Comparison of ENCODE assay signal across 8 mouse cellular contexts in genomic region chr5:115327610-115328548, GRCm38 (mm10). TPM values are rescaled to one million over a fixed set of nuclear protein-coding genes. Genes with fewer than 3 reads are reported as not detected.
DNase-seq lines count a peak whose midpoint lies in the region; ATAC-seq and TF ChIP-seq lines count a peak whose summit lies in the region.

No protein-coding gene starts in this region.

- peak overlapping the region; percentile 88 for H3K9ac ChIP-seq in kidney, embryonic 14.5 days (ENCODE audit: low read depth, low read length)
- H3K9ac ChIP-seq in liver, adult 2 months (ENCODE audit: low read depth, low read length) = peak overlapping the region; percentile 96

- H3K4me1 ChIP-seq in kidney, embryonic 14.5 days (ENCODE audit: control insufficient read depth, insufficient read depth, low read length) = peaks cover 15% of the 10 kb centered on the region
- no peaks in the 10 kb centered on the region for H3K4me1 ChIP-seq in embryonic fibroblast, embryonic 13.5 days (ENCODE audit: control insufficient read depth, insufficient read depth, low read length)
- peaks cover 27% of the 10 kb centered on the region for H3K4me1 ChIP-seq in hindbrain, embryonic 10.5 days (replicated peaks)
- 0 out of 2 replicates have a peak, but pooled peaks cover 6% of the 10 kb centered on the region for H3K4me1 ChIP-seq in liver, adult 2 months (ENCODE audit: control insufficient read depth, insufficient read depth, low read length)

- TF ChIP-seq CTCF in embryonic fibroblast, embryonic 13.5 days (IDR thresholded peaks at IDR 0.05; ENCODE audit: borderline replicate concordance, insufficient read depth, low read length) = no peak
- no peak for TF ChIP-seq CTCF in liver, adult 2 months (IDR thresholded peaks at IDR 0.05; ENCODE audit: low read depth, low read length)

- H3K4me2 ChIP-seq in kidney, embryonic 14.5 days (replicated peaks; ENCODE audit: low read depth, low read length) = peak overlapping the region; percentile 49

- peaks cover 28% of the 10 kb centered on the region for H3K36me3 ChIP-seq in kidney, embryonic 14.5 days (ENCODE audit: control insufficient read depth, insufficient read depth, low read length)
- H3K36me3 ChIP-seq in hindbrain, embryonic 10.5 days = peaks cover 42% of the 10 kb centered on the region
- peaks cover 20% of the 10 kb centered on the region for H3K36me3 ChIP-seq in liver, adult 2 months (ENCODE audit: control insufficient read depth, insufficient read depth, low read length)

- under 1% methylated on average over 49 of the region's 55 CpGs for WGBS in kidney, embryonic 14.5 days
- 2% methylated on average over 55 of the region's 55 CpGs for WGBS in hindbrain, embryonic 10.5 days
- 2% methylated on average over 55 of the region's 55 CpGs for WGBS in liver, adult 2 months

- H3K27me3 ChIP-seq in kidney, embryonic 14.5 days (ENCODE audit: control insufficient read depth, insufficient read depth, low read length) = no peaks in the 10 kb centered on the region
- H3K27me3 ChIP-seq in hindbrain, embryonic 10.5 days (ENCODE audit: insufficient read depth, poor library complexity, severe bottlenecking) = no peaks in the 10 kb centered on the region
- no peaks in the 10 kb centered on the region for H3K27me3 ChIP-seq in liver, adult 2 months (ENCODE audit: control insufficient read depth, insufficient read depth, low read length)

- H3K27ac ChIP-seq in kidney, embryonic 14.5 days (ENCODE audit: low read depth, low read length) = peak overlapping the region; percentile 91
- H3K27ac ChIP-seq in embryonic fibroblast, embryonic 13.5 days (ENCODE audit: insufficient read depth, low read length) = 0 out of 2 replicates have a peak overlapping the region, but pooled peaks have one; percentile 1
- peak overlapping the region; percentile 98 for H3K27ac ChIP-seq in hindbrain, embryonic 10.5 days
- no peak overlapping the region for H3K27ac ChIP-seq in liver, adult 2 months (replicated peaks; ENCODE audit: insufficient read depth, low read depth, low read length)

- TF ChIP-seq POLR2A in embryonic fibroblast, embryonic 13.5 days (IDR thresholded peaks at IDR 0.05; ENCODE audit: low read depth, low read length) = no peak
- no peak for TF ChIP-seq POLR2A in liver, adult 2 months (IDR thresholded peaks at IDR 0.05; ENCODE audit: extremely low read depth, insufficient read depth, low read length)

- H3K4me3 ChIP-seq in kidney, embryonic 14.5 days (ENCODE audit: low read length) = peak overlapping the region; percentile 80
- H3K4me3 ChIP-seq in embryonic fibroblast, embryonic 13.5 days (ENCODE audit: insufficient read depth, low read length) = peak overlapping the region; percentile 77
- peak overlapping the region; percentile 100 for H3K4me3 ChIP-seq in hindbrain, embryonic 10.5 days
- peak overlapping the region; percentile 97 for H3K4me3 ChIP-seq in liver, adult 2 months (ENCODE audit: insufficient read depth, low read depth, low read length)

- no peaks in the 10 kb centered on the region for H3K9me3 ChIP-seq in kidney, embryonic 14.5 days (ENCODE audit: control insufficient read depth, low read length)
- H3K9me3 ChIP-seq in hindbrain, embryonic 10.5 days = no peaks in the 10 kb centered on the region

- DNase-seq in kidney, adult 11 months = no peak
- DNase-seq in adrenal gland, postnatal 10 days = peak; percentile 55
- peak; percentile 14 for DNase-seq in hindbrain, embryonic 10.5 days (ENCODE audit: low spot score)
- no peak for DNase-seq in liver, adult 2 months (ENCODE audit: extremely low read depth, low read depth, low spot score)
- DNase-seq in natural killer cell, adult 2 months (ENCODE audit: low spot score in 2 of 2) = peak; percentile 4 to 22
- DNase-seq in thymus, postnatal 14 days = peak; percentile 71

- peak; percentile 13 for ATAC-seq in kidney, embryonic 14.5 days (ENCODE audit: low FRiP score, low TSS enrichment)

- H3K79me2 ChIP-seq in liver, adult 2 months (ENCODE audit: control insufficient read depth, insufficient read depth, low read length) = peaks cover 29% of the 10 kb centered on the region

RNA-seq across cellular contexts. Expression of gene Srsf9, which starts 0.9 kb away (rescaled TPM):
- polyA plus RNA-seq in kidney, embryonic 14.5 days (2014; fragmentation: Nextera tagmentation; extraction: Ambion mirVana) = 320 and 334 TPM in 2 replicates
- 10 to 100 TPM; 67.1 to 70.7 TPM for total RNA-seq in adrenal gland, postnatal 10 days (2021)
- polyA plus RNA-seq in embryonic fibroblast, embryonic 13.5 days (2011; ENCODE audit: insufficient read length, low read depth, missing spikeins) = 90.7 and 96.9 TPM in 2 replicates
- polyA plus RNA-seq in hindbrain, embryonic 10.5 days (2016; fragmentation: Nextera tagmentation; extraction: Ambion mirVana) = 383 and 387 TPM in 2 replicates
- total RNA-seq in liver, adult 2 months (2014; rRNA removed) = 17.0 and 21.7 TPM in 2 replicates
- polyA plus RNA-seq in liver, adult 2 months (2012; rRNA removed) = 25.2 and 25.3 TPM in 2 replicates

RNA-seq across cellular contexts. Expression of gene Gatc, which starts 13.1 kb away (rescaled TPM):
- polyA plus RNA-seq in kidney, embryonic 14.5 days (2014; fragmentation: Nextera tagmentation; extraction: Ambion mirVana) = 35.8 and 36.9 TPM in 2 replicates
- 10 to 100 TPM; 19.1 to 20.1 TPM for total RNA-seq in adrenal gland, postnatal 10 days (2021)
- 13.6 and 18.7 TPM in 2 replicates for polyA plus RNA-seq in embryonic fibroblast, embryonic 13.5 days (2011; ENCODE audit: insufficient read length, low read depth, missing spikeins)
- 35.6 and 41.2 TPM in 2 replicates for polyA plus RNA-seq in hindbrain, embryonic 10.5 days (2016; fragmentation: Nextera tagmentation; extraction: Ambion mirVana)
- total RNA-seq in liver, adult 2 months (2014; rRNA removed) = 6.3 and 8.6 TPM in 2 replicates
- polyA plus RNA-seq in liver, adult 2 months (2012; rRNA removed) = 11.0 and 12.7 TPM in 2 replicates

RNA-seq across cellular contexts. Expression of gene Triap1, which starts 13.1 kb away (rescaled TPM):
- polyA plus RNA-seq in kidney, embryonic 14.5 days (2014; fragmentation: Nextera tagmentation; extraction: Ambion mirVana) = 56.2 and 62.2 TPM in 2 replicates
- total RNA-seq in adrenal gland, postnatal 10 days (2021) = 10 to 100 TPM; 28.5 to 30.1 TPM
- polyA plus RNA-seq in embryonic fibroblast, embryonic 13.5 days (2011; ENCODE audit: insufficient read length, low read depth, missing spikeins) = 20.4 and 20.5 TPM in 2 replicates
- polyA plus RNA-seq in hindbrain, embryonic 10.5 days (2016; fragmentation: Nextera tagmentation; extraction: Ambion mirVana) = 56.3 and 57.2 TPM in 2 replicates
- 12.9 and 14.5 TPM in 2 replicates for total RNA-seq in liver, adult 2 months (2014; rRNA removed)
- 11.4 and 11.8 TPM in 2 replicates for polyA plus RNA-seq in liver, adult 2 months (2012; rRNA removed)

RNA-seq across cellular contexts. Expression of gene Cox6a1, which starts 20.9 kb away (rescaled TPM):
- polyA plus RNA-seq in kidney, embryonic 14.5 days (2014; fragmentation: Nextera tagmentation; extraction: Ambion mirVana) = 911 and 1,119 TPM in 2 replicates
- total RNA-seq in adrenal gland, postnatal 10 days (2021) = 1,000 to 10,000 TPM; 1,718 to 1,856 TPM
- polyA plus RNA-seq in embryonic fibroblast, embryonic 13.5 days (2011; ENCODE audit: insufficient read length, low read depth, missing spikeins) = 280 and 336 TPM in 2 replicates
- polyA plus RNA-seq in hindbrain, embryonic 10.5 days (2016; fragmentation: Nextera tagmentation; extraction: Ambion mirVana) = 875 and 1,016 TPM in 2 replicates
- total RNA-seq in liver, adult 2 months (2014; rRNA removed) = 422 and 505 TPM in 2 replicates
- 2,238 and 2,515 TPM in 2 replicates for polyA plus RNA-seq in liver, adult 2 months (2012; rRNA removed)

RNA-seq across cellular contexts. Expression of gene Dynll1, which starts 27.1 kb away (rescaled TPM):
- polyA plus RNA-seq in kidney, embryonic 14.5 days (2014; fragmentation: Nextera tagmentation; extraction: Ambion mirVana) = 1,720 and 2,039 TPM in 2 replicates
- 100 to 1,000 TPM; 243 to 258 TPM for total RNA-seq in adrenal gland, postnatal 10 days (2021)
- polyA plus RNA-seq in embryonic fibroblast, embryonic 13.5 days (2011; ENCODE audit: insufficient read length, low read depth, missing spikeins) = 572 and 612 TPM in 2 replicates
- polyA plus RNA-seq in hindbrain, embryonic 10.5 days (2016; fragmentation: Nextera tagmentation; extraction: Ambion mirVana) = 1,684 and 1,740 TPM in 2 replicates
- total RNA-seq in liver, adult 2 months (2014; rRNA removed) = 13.1 and 24.1 TPM in 2 replicates
- polyA plus RNA-seq in liver, adult 2 months (2012; rRNA removed) = 24.3 and 25.8 TPM in 2 replicates

Comparison
In these comparisons a context has a peak if more than half of its experiments do, and no peak if none do; other contexts are left out.
1. DNase-seq: peak in adrenal gland, postnatal 10 days (single experiment), hindbrain, embryonic 10.5 days (single experiment), natural killer cell, adult 2 months (2 of 2) and thymus, postnatal 14 days (single experiment); none in kidney, adult 11 months (single experiment) and liver, adult 2 months (single experiment).
2. Peak in every context shown above with its lines, with median percentiles within 50 percentile points of each other: H3K4me3 ChIP-seq.